Mouse (Mus musculus) urinary bladder, postnatal 14 days (tissue): Measurements from ENCODE around the gene Sipa1l2.

Experiments used
- DNase-seq: peaks from one replicate; pipeline ENCODE4 v3.0.0; 2021; ENCODE audit warnings: low spot score

The Sipa1l2 gene

GRCm38 (mm10) chr8:125465156-125465821 lies 104.3 kb downstream of the Sipa1l2 start:
- no peak for DNase-seq

- no peak for DNase-seq
Observed at GRCm38 (mm10) chr8:125462901-125463300, 106.7 kb downstream of the Sipa1l2 start.

- peak; percentile 24 for DNase-seq
Observed at GRCm38 (mm10) chr8:125461504-125461903, 108.1 kb downstream of the Sipa1l2 start.

GRCm38 (mm10) chr8:125460602-125461001 lies 109.0 kb downstream of the Sipa1l2 start:
- no peak for DNase-seq

GRCm38 (mm10) chr8:125449048-125449447 lies 120.6 kb downstream of the Sipa1l2 start:
- no peak for DNase-seq

GRCm38 (mm10) chr8:125447543-125447942 lies 122.1 kb downstream of the Sipa1l2 start:
- DNase-seq = no peak

GRCm38 (mm10) chr8:125446236-125446635 lies 123.4 kb downstream of the Sipa1l2 start:
- DNase-seq = no peak

- DNase-seq = peak; percentile 50
Observed at GRCm38 (mm10) chr8:125445225-125445609, 124.4 kb downstream of the Sipa1l2 start.

GRCm38 (mm10) chr8:125444457-125445224 lies 125.0 kb downstream of the Sipa1l2 start:
- no peak for DNase-seq

GRCm38 (mm10) chr8:125435320-125436100 lies 134.1 kb downstream of the Sipa1l2 start:
- DNase-seq = no peak

GRCm38 (mm10) chr8:125434151-125434550 lies 135.5 kb downstream of the Sipa1l2 start:
- no peak for DNase-seq

- DNase-seq = peak; percentile 31
Observed at GRCm38 (mm10) chr8:125431321-125431720, 138.3 kb downstream of the Sipa1l2 start.

GRCm38 (mm10) chr8:125430796-125431195 lies 138.8 kb downstream of the Sipa1l2 start:
- no peak for DNase-seq

GRCm38 (mm10) chr8:125428979-125429690 lies 140.5 kb downstream of the Sipa1l2 start:
- DNase-seq = no peak

- no peak for DNase-seq
Observed at GRCm38 (mm10) chr8:125423861-125424260, 145.7 kb downstream of the Sipa1l2 start.

- no peak for DNase-seq
Observed at GRCm38 (mm10) chr8:125419202-125419830, 150.3 kb downstream of the Sipa1l2 start.

GRCm38 (mm10) chr8:125416146-125416545 lies 153.5 kb downstream of the Sipa1l2 start:
- DNase-seq = peak; percentile 24

GRCm38 (mm10) chr8:125414651-125415050 lies 155.0 kb downstream of the Sipa1l2 start:
- no peak for DNase-seq

GRCm38 (mm10) chr8:125413001-125413909 lies 156.4 kb downstream of the Sipa1l2 start:
- DNase-seq = no peak

- no peak for DNase-seq
Observed at GRCm38 (mm10) chr8:125410646-125411045, 159.0 kb downstream of the Sipa1l2 start.
